Mouse (Mus musculus) small intestine, adult 10 weeks (tissue): ENCODE results near the gene Tmem121b. TPM values are rescaled to one million over a fixed set of nuclear protein-coding genes. Genes with fewer than 3 reads are reported as not detected.

ENCODE experiments used
- polyA plus RNA-seq: library from polyadenylated mRNA; stranded (reverse); fragments of 350-450 nt; fragmentation: Illumina TruSeq; extraction: RNeasy Lipid Tissue Mini Kit (QIAGEN cat#74804); gene quantifications from one replicate; pipeline ENCODE4 v1.2.3, GENCODE M21; 2014; ENCODE audit warnings: low replicate concordance

The Tmem121b gene
- polyA plus RNA-seq, result not detected

GRCm38 (mm10) chr6:120493374-120494181, at the start of gene Tmem121b:
Gene Tmem121b (minus strand): TSS chr6:120493807.

GRCm38 (mm10) chr6:120531020-120531965, 37.7 kb upstream of the Tmem121b start, which contains the start of gene Hdhd5:
Gene Hdhd5 (minus strand): TSS chr6:120531319.

DNA sequence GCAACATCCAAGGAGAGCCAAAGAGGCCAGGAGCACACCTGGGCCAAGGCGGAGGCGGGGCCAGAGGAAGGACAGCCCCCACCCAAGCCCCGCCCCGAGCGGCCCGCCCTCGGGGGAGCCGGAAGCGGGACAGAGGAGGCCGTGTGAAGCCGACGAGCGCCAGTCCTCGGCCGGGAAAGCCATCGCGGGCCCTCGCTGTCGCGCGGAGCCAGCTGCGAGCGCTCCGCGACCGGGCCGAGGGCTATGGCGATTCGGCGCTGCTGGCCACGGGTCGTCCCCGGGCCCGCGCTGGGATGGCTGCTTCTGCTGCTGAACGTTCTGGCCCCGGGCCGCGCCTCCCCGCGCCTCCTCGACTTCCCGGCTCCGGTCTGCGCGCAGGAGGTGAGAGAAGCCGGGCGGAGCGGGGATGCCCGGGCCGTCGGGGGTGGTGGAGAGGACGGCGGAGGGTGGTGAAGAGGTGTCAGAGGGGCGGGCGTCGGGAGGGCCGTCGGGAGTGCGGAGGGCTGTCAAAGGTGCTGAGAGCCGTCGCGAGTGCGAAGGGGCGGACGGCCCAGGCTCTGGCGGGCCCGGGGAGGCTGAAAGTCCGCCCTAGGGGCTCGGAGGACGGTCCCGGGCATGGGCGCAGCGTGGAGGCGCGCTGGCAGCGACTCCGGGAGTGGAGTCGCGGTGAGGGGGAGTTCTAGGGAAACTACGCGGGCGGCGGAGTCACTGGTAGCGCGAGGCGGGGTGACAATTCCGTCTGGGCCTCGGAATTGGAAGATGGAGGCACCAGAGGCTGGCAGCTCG, 30.3 kb downstream of the Tmem121b start, which contains the start of gene Il17ra:
Il17ra (plus strand) TSS at position 162 of the 786 bp plus-strand sequence.

Other genes with a start within 250 kb of the Tmem121b start
- not detected for gene D330020A13Rik, start 199.4 kb downstream of the Tmem121b start, polyA plus RNA-seq
- 0.93 TPM for gene B4galnt3, start 199.2 kb downstream of the Tmem121b start, polyA plus RNA-seq
- 37.5 TPM for gene Kdm5a, start 129.7 kb downstream of the Tmem121b start, polyA plus RNA-seq
- 11.4 TPM for gene Ccdc77, start 129.4 kb downstream of the Tmem121b start, polyA plus RNA-seq
- gene Il17ra, start 30.6 kb downstream of the Tmem121b start, polyA plus RNA-seq, result 3.2 TPM
- gene Hdhd5, start 37.5 kb upstream of the Tmem121b start, polyA plus RNA-seq, result 5.4 TPM
- gene Cecr2, start 172.6 kb upstream of the Tmem121b start, polyA plus RNA-seq, result 0.26 TPM